Mouse (Mus musculus) embryonic facial prominence, embryonic 15.5 days (tissue): ENCODE data around the gene Vwa3a. TPM values are rescaled to one million over a fixed set of nuclear protein-coding genes. Genes with fewer than 3 reads are reported as not detected.
"Not testable (repeated sequence)": the region's sequence is repeated elsewhere in the genome, so short reads cannot be mapped to it uniquely, and the experiment has no call there.

Experiments
- ATAC-seq: fragments of 200-750 bp; cut with Nextera tagmentation; 2 replicates; pipeline ENCODE4 v1.8.0; 2017; ENCODE audit warnings: low read depth, moderate TSS enrichment; ENCODE audit not compliant: insufficient number of reproducible peaks, low FRiP score, low TSS enrichment
- H3K27ac ChIP-seq: fragments of 300-500 bp; sonication (generic); replicated peaks from 2 replicates; pipeline ENCODE4 v1.5.1; 2015; ENCODE audit warnings: mild to moderate bottlenecking, inconsistent platforms
- H3K27me3 ChIP-seq: fragments of 300-500 bp; sonication (generic); 2 replicates; pipeline ENCODE4 v1.6.1; 2015; ENCODE audit warnings: inconsistent platforms
- H3K36me3 ChIP-seq: fragments of 300-500 bp; sonication (generic); 2 replicates; pipeline ENCODE4 v1.6.1; 2015; ENCODE audit warnings: mild to moderate bottlenecking, inconsistent platforms
- H3K4me1 ChIP-seq: fragments of 300-500 bp; sonication (generic); 2 replicates; pipeline ENCODE4 v1.6.1; 2015; ENCODE audit warnings: inconsistent platforms
- H3K4me2 ChIP-seq: fragments of 300-500 bp; sonication (generic); replicated peaks from 2 replicates; pipeline ENCODE4 v1.6.1; 2015; ENCODE audit warnings: mild to moderate bottlenecking, inconsistent platforms
- H3K4me3 ChIP-seq: fragments of 300-500 bp; sonication (generic); replicated peaks from 2 replicates; pipeline ENCODE4 v1.5.1; 2015; ENCODE audit warnings: mild to moderate bottlenecking, inconsistent platforms
- H3K9ac ChIP-seq: fragments of 300-500 bp; sonication (generic); 2 replicates; pipeline ENCODE4 v1.6.1; 2015; ENCODE audit warnings: inconsistent platforms
- H3K9me3 ChIP-seq: fragments of 300-500 bp; sonication (generic); replicated peaks from 2 replicates; pipeline ENCODE4 v1.6.1; 2016; ENCODE audit warnings: inconsistent platforms
- WGBS: fragments of 180-500 bp; shearing (Covaris S2); methylation state at CpG from one replicate; pipeline ENCODE4 v1.1.7; 2015; 5-methylcytosine and 5-hydroxymethylcytosine counted together
- polyA plus RNA-seq: library from polyadenylated mRNA; unstranded; fragments of >200 nt; fragmentation: Nextera tagmentation; extraction: Ambion mirVana; gene quantifications from 2 replicates; pipeline ENCODE4 v1.2.1, GENCODE M21; 2015

Vwa3a gene
- 1.7 and 3.2 TPM in 2 replicates for polyA plus RNA-seq

GRCm38 (mm10) chr7:120739018-120739417, at the start of gene Vwa3a:
Gene Vwa3a (plus strand): TSS chr7:120739318.
- H3K36me3 ChIP-seq, result 0 out of 2 replicates have a peak, but pooled peaks cover 6% of the 10 kb centered on the region
- no peak within 1 kb of the TSS for H3K27ac ChIP-seq
- no peak within 1 kb of the TSS for H3K9ac ChIP-seq
- H3K4me2 ChIP-seq, result no peak within 1 kb of the TSS
- no peaks in the 10 kb centered on the region for H3K9me3 ChIP-seq
- H3K27me3 ChIP-seq, result no peaks in the 10 kb centered on the region
- whole genome bisulfite sequencing, result 71% methylated on average over 6 of the region's 6 CpGs
- ATAC-seq, result no peak
- no peak within 1 kb of the TSS for H3K4me3 ChIP-seq
- H3K4me1 ChIP-seq, result no peaks in the 10 kb centered on the region

GRCm38 (mm10) chr7:120690634-120691033, 48.5 kb upstream of the Vwa3a start:
- ATAC-seq, result no peak
- Histone ChIP-seq H3K27ac (no peak overlapping the region), H3K4me1 (peaks cover 2% of the 10 kb centered on the region; the same call in 1 of the 2 replicates), H3K27me3 (no peaks in the 10 kb centered on the region), H3K4me3 (no peak overlapping the region), H3K4me2 (no peak overlapping the region), H3K36me3 (peaks cover 4% of the 10 kb centered on the region; the same call in 1 of the 2 replicates), H3K9me3 (no peaks in the 10 kb centered on the region), H3K9ac (no peak overlapping the region)
- WGBS, result 74% methylated on average over 4 of the region's 4 CpGs

DNA sequence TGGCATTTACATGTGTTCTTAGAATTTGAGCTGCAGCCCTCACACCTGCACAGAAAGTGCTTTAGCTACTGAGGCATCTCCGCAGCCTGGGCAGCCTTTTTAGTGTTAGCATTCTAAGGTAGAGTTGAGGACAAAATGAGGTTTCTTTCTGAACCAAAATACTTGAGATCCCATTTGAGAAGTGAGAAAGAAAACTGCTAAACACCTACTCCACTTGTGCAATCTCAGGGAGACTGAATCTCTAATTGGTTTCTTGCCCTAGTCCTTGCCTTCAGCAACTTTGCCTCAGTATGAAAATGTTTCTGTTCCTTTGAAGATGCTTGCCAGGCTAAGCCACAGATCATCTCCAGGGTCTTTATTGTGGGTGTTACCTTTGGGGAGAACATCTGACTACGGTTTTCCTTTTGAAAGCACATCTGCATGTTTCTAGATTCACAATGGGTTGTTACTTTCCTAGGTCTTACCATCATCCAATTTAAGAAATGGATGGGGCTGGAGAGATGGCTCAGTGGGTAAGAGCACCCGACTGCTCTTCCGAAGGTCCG, 45.2 kb upstream of the Vwa3a start:
- H3K36me3 ChIP-seq, result peaks cover 7% of the 10 kb centered on the region
- no peaks in the 10 kb centered on the region for H3K9me3 ChIP-seq
- WGBS, result 91% methylated on average over 5 of the region's 5 CpGs
- no peak overlapping the region for H3K4me2 ChIP-seq
- H3K4me1 ChIP-seq, result no peaks in the 10 kb centered on the region
- no peaks in the 10 kb centered on the region for H3K27me3 ChIP-seq
- no peak overlapping the region for H3K27ac ChIP-seq
- H3K9ac ChIP-seq, result no peak overlapping the region
- no peak overlapping the region for H3K4me3 ChIP-seq
- no peak for ATAC-seq

DNA sequence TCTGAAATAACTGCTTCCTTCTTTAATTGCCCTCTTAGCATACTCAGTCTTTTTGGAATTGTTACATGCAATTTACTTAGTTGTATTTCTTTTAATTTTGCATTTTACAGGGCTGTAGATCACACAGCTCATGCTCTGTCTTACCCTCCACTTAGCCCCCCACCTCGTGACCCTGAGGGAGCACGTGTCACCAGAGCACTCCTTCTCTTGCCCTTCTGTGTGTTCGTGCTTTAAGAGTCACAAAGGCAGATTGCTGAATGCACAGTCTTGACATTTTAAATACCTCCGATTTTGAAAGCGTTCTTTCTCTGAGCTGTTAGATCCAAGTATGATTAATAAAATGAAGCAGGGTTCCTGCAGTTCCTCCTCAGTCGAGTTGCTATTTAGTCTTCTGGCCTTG, 43.9 kb upstream of the Vwa3a start:
- ATAC-seq, result no peak
- Histone ChIP-seq H3K27ac (no peak overlapping the region), H3K4me2 (no peak overlapping the region), H3K9me3 (no peaks in the 10 kb centered on the region), H3K36me3 (peaks cover 7% of the 10 kb centered on the region), H3K9ac (no peak overlapping the region), H3K4me1 (no peaks in the 10 kb centered on the region), H3K27me3 (no peaks in the 10 kb centered on the region), H3K4me3 (no peak overlapping the region)
- 42% methylated on average over 6 of the region's 6 CpGs for WGBS

- H3K27me3 ChIP-seq, result no peaks in the 10 kb centered on the region
- H3K36me3 ChIP-seq, result peaks cover 7% of the 10 kb centered on the region
- H3K27ac ChIP-seq, result no peak overlapping the region
- H3K4me2 ChIP-seq, result no peak overlapping the region
- no peaks in the 10 kb centered on the region for H3K4me1 ChIP-seq
- no peak for ATAC-seq
- H3K4me3 ChIP-seq, result no peak overlapping the region
- no peak overlapping the region for H3K9ac ChIP-seq
- no peaks in the 10 kb centered on the region for H3K9me3 ChIP-seq
- 86% methylated on average over 1 of the region's 1 CpGs for WGBS
Observed at GRCm38 (mm10) chr7:120695641-120696040, 43.5 kb upstream of the Vwa3a start.

DNA sequence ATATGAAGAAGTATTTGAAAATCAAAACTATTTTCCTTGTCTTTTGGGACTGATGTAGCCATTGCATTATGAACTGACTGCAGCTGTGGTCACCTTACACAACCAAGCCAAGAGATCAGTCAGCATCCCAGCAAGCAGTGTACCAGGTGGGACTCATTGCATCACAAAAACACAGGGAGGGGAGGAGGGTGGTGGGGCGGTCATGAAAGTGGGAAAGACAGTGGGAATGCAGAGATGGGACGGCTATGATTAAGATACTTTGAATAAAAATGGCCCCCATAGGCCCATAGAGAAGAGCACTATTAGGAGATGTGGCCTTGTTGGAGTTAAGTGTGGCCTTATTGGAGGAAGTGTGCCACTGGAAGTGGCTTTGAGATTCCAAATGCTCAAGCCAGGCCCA, 42.8 kb upstream of the Vwa3a start:
- no peak for ATAC-seq

GRCm38 (mm10) chr7:120699586-120699985, 39.5 kb upstream of the Vwa3a start:
- ATAC-seq, result no peak

More for the DNA sequence above, 42.8 kb upstream of the Vwa3a start:
- no peaks in the 10 kb centered on the region for H3K9me3 ChIP-seq
- 94% methylated on average over 2 of the region's 2 CpGs for WGBS
- no peak overlapping the region for H3K4me3 ChIP-seq
- H3K36me3 ChIP-seq, result peaks cover 6% of the 10 kb centered on the region
- H3K4me2 ChIP-seq, result no peak overlapping the region
- no peak overlapping the region for H3K27ac ChIP-seq
- no peak overlapping the region for H3K9ac ChIP-seq
- H3K4me1 ChIP-seq, result no peaks in the 10 kb centered on the region
- no peaks in the 10 kb centered on the region for H3K27me3 ChIP-seq

GRCm38 (mm10) chr7:120703888-120704287, 35.2 kb upstream of the Vwa3a start:
- H3K36me3 ChIP-seq, result no peaks in the 10 kb centered on the region
- ATAC-seq, result no peak
- WGBS, result 63% methylated on average over 3 of the region's 3 CpGs

More at GRCm38 (mm10) chr7:120699586-120699985, 39.5 kb upstream of the Vwa3a start:
- Histone ChIP-seq H3K9ac (no peak overlapping the region), H3K4me1 (no peaks in the 10 kb centered on the region), H3K36me3 (peaks cover 3% of the 10 kb centered on the region; the same call in 1 of the 2 replicates), H3K4me2 (no peak overlapping the region), H3K27me3 (no peaks in the 10 kb centered on the region), H3K9me3 (no peaks in the 10 kb centered on the region), H3K4me3 (no peak overlapping the region), H3K27ac (no peak overlapping the region)
- WGBS, result 91% methylated on average over 6 of the region's 6 CpGs

GRCm38 (mm10) chr7:120712071-120712470, 27.0 kb upstream of the Vwa3a start:
- Histone ChIP-seq H3K27me3 (no peaks in the 10 kb centered on the region), H3K4me3 (no peak overlapping the region), H3K4me1 (no peaks in the 10 kb centered on the region), H3K9me3 (no peaks in the 10 kb centered on the region), H3K9ac (no peak overlapping the region), H3K36me3 (no peaks in the 10 kb centered on the region), H3K27ac (no peak overlapping the region), H3K4me2 (no peak overlapping the region)
- 93% methylated on average over 2 of the region's 2 CpGs for WGBS
- no peak for ATAC-seq

More at GRCm38 (mm10) chr7:120703888-120704287, 35.2 kb upstream of the Vwa3a start:
- no peak overlapping the region for H3K27ac ChIP-seq
- no peak overlapping the region for H3K4me3 ChIP-seq
- H3K9ac ChIP-seq, result no peak overlapping the region
- no peaks in the 10 kb centered on the region for H3K27me3 ChIP-seq
- no peaks in the 10 kb centered on the region for H3K4me1 ChIP-seq
- H3K4me2 ChIP-seq, result no peak overlapping the region
- no peaks in the 10 kb centered on the region for H3K9me3 ChIP-seq

GRCm38 (mm10) chr7:120713225-120713624, 25.9 kb upstream of the Vwa3a start:
- Histone ChIP-seq H3K4me2 (no peak overlapping the region), H3K27ac (no peak overlapping the region), H3K4me1 (no peaks in the 10 kb centered on the region), H3K9me3 (no peaks in the 10 kb centered on the region), H3K36me3 (no peaks in the 10 kb centered on the region), H3K27me3 (no peaks in the 10 kb centered on the region), H3K4me3 (no peak overlapping the region), H3K9ac (no peak overlapping the region)
- ATAC-seq, result no peak
- WGBS, result 88% methylated on average over 2 of the region's 2 CpGs

DNA sequence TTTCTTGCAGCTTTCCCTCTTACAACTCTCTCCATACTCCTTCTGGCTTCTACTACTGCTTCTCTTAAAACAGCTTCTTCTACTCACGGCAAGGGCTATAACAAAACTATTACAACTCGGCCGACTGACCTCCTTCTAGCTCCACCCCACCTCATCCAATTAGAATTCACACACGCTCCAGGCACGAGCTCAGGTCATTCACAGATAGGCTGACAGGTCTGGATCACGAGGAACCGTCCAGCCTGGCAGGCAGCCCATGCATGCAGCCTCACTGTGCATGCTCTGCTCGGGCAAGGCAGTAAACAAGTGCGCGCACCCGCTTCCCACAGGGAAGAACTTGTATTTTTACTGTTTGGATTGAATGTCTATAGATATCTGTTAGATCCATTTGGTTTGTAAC, 25.2 kb upstream of the Vwa3a start:
- not testable (repeated sequence) for H3K27me3 ChIP-seq, H3K36me3 ChIP-seq, H3K9me3 ChIP-seq, H3K4me2 ChIP-seq, H3K27ac ChIP-seq, H3K9ac ChIP-seq, H3K4me3 ChIP-seq, ATAC-seq, H3K4me1 ChIP-seq
- 91% methylated on average over 11 of the region's 11 CpGs for WGBS

- Histone ChIP-seq H3K9me3 (no peaks in the 10 kb centered on the region), H3K9ac (no peak overlapping the region), H3K36me3 (no peaks in the 10 kb centered on the region), H3K27ac (no peak overlapping the region), H3K4me2 (no peak overlapping the region), H3K4me1 (no peaks in the 10 kb centered on the region), H3K27me3 (no peaks in the 10 kb centered on the region), H3K4me3 (no peak overlapping the region)
- no peak for ATAC-seq
- 27% methylated on average over 2 of the region's 2 CpGs for WGBS
Observed at GRCm38 (mm10) chr7:120717261-120717660, 21.9 kb upstream of the Vwa3a start.
